Mouse (Mus musculus) intestine, embryonic 15.5 days (tissue): ENCODE results near the gene Gxylt2. TPM values are rescaled to one million over a fixed set of nuclear protein-coding genes. Genes with fewer than 3 reads are reported as not detected.
A peak's percentile ranks its signal among the peaks of the same experiment; 100 is the strongest.

Experiments
- ATAC-seq: fragments of 200-750 bp; cut with Nextera tagmentation; 2 replicates; pipeline ENCODE4 v1.8.0; 2017; ENCODE audit warnings: moderate TSS enrichment, moderate library complexity
- H3K27ac ChIP-seq: fragments of 300-500 bp; sonication (generic); 2 replicates; pipeline ENCODE4 v1.5.1; 2015; ENCODE audit warnings: mild to moderate bottlenecking, inconsistent platforms
- H3K27me3 ChIP-seq: fragments of 300-500 bp; sonication (generic); replicated peaks from 2 replicates; pipeline ENCODE4 v1.6.1; 2015; ENCODE audit warnings: inconsistent platforms
- H3K36me3 ChIP-seq: fragments of 300-500 bp; sonication (generic); 2 replicates; pipeline ENCODE4 v1.6.1; 2015; ENCODE audit warnings: inconsistent platforms
- H3K4me1 ChIP-seq: fragments of 300-500 bp; sonication (generic); replicated peaks from 2 replicates; pipeline ENCODE4 v1.6.1; 2015; ENCODE audit warnings: inconsistent platforms
- H3K4me2 ChIP-seq: fragments of 300-500 bp; sonication (generic); replicated peaks from 2 replicates; pipeline ENCODE4 v1.6.1; 2015; ENCODE audit warnings: mild to moderate bottlenecking, inconsistent platforms
- H3K4me3 ChIP-seq: fragments of 300-500 bp; sonication (generic); replicated peaks from 2 replicates; pipeline ENCODE4 v1.5.1; 2015; ENCODE audit warnings: inconsistent platforms
- H3K9ac ChIP-seq: fragments of 300-500 bp; sonication (generic); 2 replicates; pipeline ENCODE4 v1.6.1; 2015; ENCODE audit warnings: inconsistent platforms
- H3K9me3 ChIP-seq: fragments of 300-500 bp; sonication (generic); 2 replicates; pipeline ENCODE4 v1.6.1; 2016; ENCODE audit warnings: inconsistent platforms
- WGBS: fragments of 180-500 bp; shearing (Covaris S2); methylation state at CpG from one replicate; pipeline ENCODE4 v1.1.7; 2015; 5-methylcytosine and 5-hydroxymethylcytosine counted together
- polyA plus RNA-seq: library from polyadenylated mRNA; unstranded; fragments of >200 nt; fragmentation: Nextera tagmentation; extraction: Ambion mirVana; gene quantifications from 2 replicates; pipeline ENCODE4 v1.2.1, GENCODE M21; 2015

Gxylt2 gene
- polyA plus RNA-seq, 1 experiment from 2014 or later: 0.87 TPM

DNA sequence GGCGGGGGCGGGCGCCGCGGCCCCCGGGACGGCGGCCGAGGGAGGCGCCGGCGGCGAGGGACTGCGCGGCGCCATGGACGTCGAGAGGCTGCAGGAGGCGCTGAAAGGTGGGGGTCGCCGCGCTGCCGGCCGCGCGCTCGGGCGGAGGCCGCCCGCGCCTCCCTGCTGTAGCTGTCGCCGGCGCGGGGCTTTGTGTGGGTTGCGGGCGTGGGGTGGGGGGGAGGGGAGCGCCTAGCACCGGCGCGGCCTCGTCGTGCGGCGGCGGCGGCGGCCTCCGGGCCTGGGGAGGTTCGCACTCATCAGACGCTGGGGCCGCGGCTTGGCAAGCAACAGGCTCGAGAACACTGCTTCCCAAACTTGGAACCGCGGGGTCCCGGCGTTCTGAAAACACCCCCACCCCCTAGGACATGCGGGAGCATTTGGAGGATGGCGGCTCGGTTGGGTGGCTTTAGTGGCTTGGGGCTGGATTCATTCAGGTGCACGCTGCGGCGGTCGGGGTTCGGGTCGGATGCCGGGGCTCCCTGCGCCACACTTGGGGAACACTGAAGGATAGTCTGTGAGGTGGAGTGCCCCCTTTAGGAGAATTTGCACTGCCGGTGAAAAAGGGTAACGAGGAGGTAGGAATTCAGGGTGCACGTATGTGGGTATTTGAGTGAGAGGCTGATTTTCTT lies 129.4 kb downstream of the Gxylt2 start:
- Histone ChIP-seq H3K4me1 (0 out of 2 replicates have a peak, but pooled peaks cover 9% of the 10 kb centered on the region), H3K9ac (peak overlapping the region; percentile 76), H3K36me3 (peaks cover 6% of the 10 kb centered on the region; the same call in 1 of the 2 replicates), H3K27me3 (no peaks in the 10 kb centered on the region), H3K4me2 (peak overlapping the region; percentile 51), H3K9me3 (no peaks in the 10 kb centered on the region), H3K27ac (peak overlapping the region; percentile 86), H3K4me3 (peak overlapping the region; percentile 77)
- ATAC-seq: peak; percentile 91
- under 1% methylated on average over 52 of the region's 72 CpGs for WGBS

- Histone ChIP-seq H3K4me2 (peak overlapping the region; percentile 51), H3K27ac (no peak overlapping the region)
- ATAC-seq: no peak
Measured at GRCm38 (mm10) chr6:100834489-100835160, 130.1 kb downstream of the Gxylt2 start.

GRCm38 (mm10) chr6:100845058-100845457 lies 140.5 kb downstream of the Gxylt2 start:
- Histone ChIP-seq H3K9ac (no peak overlapping the region), H3K4me3 (no peak overlapping the region), H3K36me3 (peaks cover 22% of the 10 kb centered on the region), H3K27me3 (no peaks in the 10 kb centered on the region), H3K9me3 (no peaks in the 10 kb centered on the region), H3K4me2 (no peak overlapping the region), H3K4me1 (no peaks in the 10 kb centered on the region), H3K27ac (no peak overlapping the region)
- ATAC-seq: no peak
- WGBS: 96% methylated on average over 4 of the region's 4 CpGs

More at GRCm38 (mm10) chr6:100834489-100835160, 130.1 kb downstream of the Gxylt2 start:
- Histone ChIP-seq H3K9me3 (no peaks in the 10 kb centered on the region), H3K27me3 (no peaks in the 10 kb centered on the region), H3K4me1 (0 out of 2 replicates have a peak, but pooled peaks cover 9% of the 10 kb centered on the region), H3K9ac (peak overlapping the region; percentile 76), H3K36me3 (peaks cover 9% of the 10 kb centered on the region; the same call in 1 of the 2 replicates), H3K4me3 (peak overlapping the region; percentile 77)
- WGBS: 25% methylated on average over 9 of the region's 9 CpGs

DNA sequence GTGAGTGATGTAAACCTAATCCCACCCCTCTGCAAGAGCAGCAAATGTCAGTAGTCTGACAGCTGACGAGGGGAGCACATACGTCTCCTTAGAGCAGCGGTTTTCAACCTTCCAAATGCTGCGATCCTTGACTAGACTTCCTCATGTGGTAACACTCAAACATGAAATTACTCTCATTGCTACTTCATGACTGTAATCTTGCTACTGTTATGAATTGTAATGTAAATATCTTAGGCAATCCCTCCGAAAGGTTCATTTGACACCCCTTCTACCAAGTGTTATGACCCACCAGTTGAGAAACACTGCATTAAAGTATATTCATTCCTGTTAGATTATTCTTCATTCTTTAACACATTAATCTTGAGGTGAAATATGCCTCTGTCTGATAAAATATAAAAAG lies 142.7 kb downstream of the Gxylt2 start:
- Histone ChIP-seq H3K27me3 (no peaks in the 10 kb centered on the region), H3K9me3 (no peaks in the 10 kb centered on the region), H3K4me1 (peaks cover 5% of the 10 kb centered on the region; the same call in 1 of the 2 replicates), H3K4me2 (no peak overlapping the region), H3K36me3 (peaks cover 7% of the 10 kb centered on the region; the same call in 1 of the 2 replicates), H3K4me3 (no peak overlapping the region), H3K27ac (no peak overlapping the region), H3K9ac (no peak overlapping the region)
- no peak for ATAC-seq
- WGBS: 83% methylated on average over 5 of the region's 5 CpGs

- Histone ChIP-seq H3K27me3 (no peaks in the 10 kb centered on the region), H3K36me3 (peaks cover 5% of the 10 kb centered on the region; the same call in 1 of the 2 replicates), H3K9ac (no peak overlapping the region), H3K4me2 (no peak overlapping the region), H3K9me3 (no peaks in the 10 kb centered on the region), H3K4me1 (peaks cover 5% of the 10 kb centered on the region; the same call in 1 of the 2 replicates), H3K27ac (no peak overlapping the region), H3K4me3 (no peak overlapping the region)
- ATAC-seq: no peak
- WGBS: 79% methylated on average over 9 of the region's 9 CpGs
Measured at GRCm38 (mm10) chr6:100848682-100849375, 144.3 kb downstream of the Gxylt2 start.

DNA sequence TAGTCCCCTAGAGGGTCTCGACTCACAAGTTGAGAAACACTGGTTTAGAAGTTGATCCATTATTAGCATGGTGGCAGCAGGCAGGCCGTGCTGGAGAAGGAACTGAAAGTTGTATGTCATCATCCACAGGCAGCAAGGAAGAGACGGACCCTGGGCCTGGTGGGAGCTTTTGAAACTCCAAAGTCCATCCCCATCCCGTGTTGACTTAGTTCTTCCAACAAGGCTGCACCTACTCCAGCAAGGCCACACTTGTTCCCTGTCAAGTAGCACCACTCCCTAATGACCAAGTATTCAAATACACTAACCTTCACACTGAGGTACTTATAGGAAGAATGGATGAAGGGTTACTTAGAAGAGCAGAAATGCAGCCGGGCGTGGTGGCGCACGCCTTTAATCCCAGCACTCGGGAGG lies 146.1 kb downstream of the Gxylt2 start:
- Histone ChIP-seq H3K9ac (no peak overlapping the region), H3K9me3 (no peaks in the 10 kb centered on the region), H3K27me3 (no peaks in the 10 kb centered on the region), H3K4me3 (no peak overlapping the region), H3K4me1 (peaks cover 5% of the 10 kb centered on the region; the same call in 1 of the 2 replicates), H3K27ac (no peak overlapping the region), H3K4me2 (no peak overlapping the region), H3K36me3 (0 out of 2 replicates have a peak, but pooled peaks cover 4% of the 10 kb centered on the region)
- peak; percentile 92 for ATAC-seq
- 71% methylated on average over 9 of the region's 9 CpGs for WGBS

- no peaks in the 10 kb centered on the region for H3K9me3 ChIP-seq
- WGBS: 72% methylated on average over 5 of the region's 5 CpGs
- ATAC-seq: peak; percentile 48
- 0 out of 2 replicates have a peak, but pooled peaks cover 4% of the 10 kb centered on the region for H3K36me3 ChIP-seq
- peaks cover 5% of the 10 kb centered on the region; the same call in 1 of the 2 replicates for H3K4me1 ChIP-seq
- no peaks in the 10 kb centered on the region for H3K27me3 ChIP-seq
- no peak overlapping the region for H3K4me2 ChIP-seq
- no peak overlapping the region for H3K9ac ChIP-seq
- H3K27ac ChIP-seq: no peak overlapping the region
- no peak overlapping the region for H3K4me3 ChIP-seq
Measured at GRCm38 (mm10) chr6:100851083-100851482, 146.5 kb downstream of the Gxylt2 start.

Other genes with a start within 250 kb of the Gxylt2 start
- gene Shq1, start 33.6 kb upstream of the Gxylt2 start, polyA plus RNA-seq: 16.8 and 18.2 TPM in 2 replicates
- 14.6 and 17.2 TPM in 2 replicates for gene Ppp4r2, start 128.9 kb downstream of the Gxylt2 start, polyA plus RNA-seq